Mouse (Mus musculus) induced T-regulatory cell, adult 2 months (primary cell): ENCODE measurements at regions not wholly inside any gene's neighbourhood (a gene's known extent, or its start where the extent isn't known, plus 50 kb on each side); places are given as distances from the start of the nearest gene placed in this dataset.
A peak's percentile ranks its signal among the peaks of the same experiment; 100 is the strongest.

Experiments
- DNase-seq: peaks from one replicate; pipeline ENCODE4 v3.0.0-alpha.2; 2012; ENCODE audit warnings: low read depth

DNA sequence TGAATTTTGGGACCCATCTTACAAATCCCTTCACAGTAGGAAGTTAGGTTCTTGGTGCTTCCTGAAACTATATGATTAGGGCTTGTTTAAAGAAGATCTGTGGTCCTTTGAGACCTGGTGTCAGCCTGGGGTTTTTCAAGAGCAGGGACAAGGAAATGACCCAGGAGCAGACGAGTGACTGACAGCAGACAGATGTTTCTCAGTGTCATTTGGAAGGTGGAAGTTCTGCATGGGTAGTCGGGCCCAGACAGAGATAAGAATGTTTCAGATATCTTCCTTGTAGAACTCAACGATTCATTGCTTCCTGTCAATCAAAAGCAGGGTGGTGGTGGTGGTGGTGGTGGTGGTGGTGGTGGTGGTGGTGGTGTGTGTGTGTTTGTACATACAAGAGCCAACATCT, 75.1 kb upstream of the Nrip1 start:
- DNase-seq = no peak

DNA sequence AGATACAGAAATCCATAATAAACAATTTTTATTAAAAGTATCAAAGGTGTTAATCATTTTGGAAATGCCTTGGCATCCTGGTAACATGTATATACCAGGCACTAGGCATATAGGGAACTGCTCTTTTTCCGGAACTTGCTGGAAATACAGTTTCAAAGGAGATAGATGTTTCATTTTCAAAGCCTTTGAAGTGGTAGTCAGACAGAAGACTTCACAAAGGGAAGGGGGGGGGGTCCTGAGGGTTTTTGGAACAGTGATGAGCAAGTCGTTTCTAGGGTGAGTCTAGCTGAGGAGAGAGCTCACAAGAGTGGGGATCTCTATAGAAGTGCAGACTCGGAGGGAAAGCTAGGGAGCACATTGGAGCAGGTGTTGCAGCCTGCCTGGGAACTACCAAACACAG, 73.4 kb upstream of the Nrip1 start:
- no peak for DNase-seq

DNA sequence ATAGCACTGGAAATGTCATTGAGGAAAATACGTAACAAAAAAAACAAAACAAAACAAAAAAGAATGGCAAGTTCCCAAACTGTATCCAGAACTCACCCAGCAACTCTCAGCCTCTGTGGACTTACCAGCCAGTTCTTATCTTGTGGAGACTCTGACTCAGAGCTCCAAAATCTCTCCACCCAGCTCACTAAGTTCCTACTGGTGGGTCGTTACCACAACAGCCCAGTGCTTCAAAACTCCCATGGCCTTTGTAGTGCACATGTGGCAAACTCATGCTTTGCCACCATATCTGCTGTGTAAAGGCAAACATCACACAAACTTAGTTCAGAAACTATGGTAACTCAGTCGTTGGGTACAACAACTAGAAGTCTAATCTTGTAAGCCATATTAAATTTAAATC, 71.0 kb upstream of the Nrip1 start:
- DNase-seq = no peak

DNA sequence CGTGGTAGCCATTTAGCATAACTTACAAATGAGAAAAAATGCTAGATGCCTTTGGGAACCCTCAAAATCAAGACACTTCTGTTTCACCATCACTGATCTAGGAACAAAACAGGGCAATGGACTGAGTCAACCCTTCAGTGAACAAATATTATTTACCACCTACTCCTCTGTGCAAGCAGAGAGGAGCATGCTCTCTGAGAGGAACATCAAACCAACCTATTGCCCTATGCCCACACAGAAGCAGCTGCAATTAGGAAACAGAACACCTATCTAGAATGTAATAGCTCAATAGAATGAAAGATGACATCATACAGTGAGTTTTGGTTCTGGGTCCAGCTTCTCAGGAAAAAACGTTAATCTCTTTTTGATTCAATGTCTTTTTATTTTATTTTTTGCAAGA, 69.0 kb upstream of the Nrip1 start:
- no peak for DNase-seq

DNA sequence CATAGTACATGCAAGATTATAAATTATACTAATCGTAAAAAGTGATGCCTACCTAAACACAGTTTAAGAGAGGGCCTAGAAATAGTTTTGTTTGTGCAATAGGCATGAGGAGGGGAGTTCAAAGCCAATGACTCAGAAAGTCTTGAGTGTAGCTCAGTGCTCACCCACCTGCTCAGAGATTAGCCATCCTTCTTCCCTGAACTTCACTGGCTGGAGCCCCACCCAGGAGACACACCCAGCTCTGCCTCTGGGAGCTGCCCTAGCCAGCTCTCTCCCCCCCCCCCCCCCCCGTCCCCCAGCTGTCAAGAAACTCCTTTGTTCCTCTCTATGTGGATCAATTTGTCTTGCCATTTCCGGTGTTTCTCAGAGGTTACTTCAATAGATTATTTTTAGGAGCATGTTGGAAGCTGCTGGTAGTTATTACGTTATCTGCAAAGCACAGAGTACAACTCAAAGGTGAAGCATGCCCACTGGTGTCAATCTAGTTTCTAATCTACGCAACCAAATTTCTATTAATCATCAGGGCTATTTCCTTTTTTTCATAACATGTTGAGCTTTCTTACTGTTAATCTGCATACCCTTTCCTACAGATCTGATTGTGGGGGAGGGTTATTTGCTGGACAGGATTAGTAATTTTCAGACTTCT, 68.3 kb upstream of the Nrip1 start:
- no peak for DNase-seq

DNA sequence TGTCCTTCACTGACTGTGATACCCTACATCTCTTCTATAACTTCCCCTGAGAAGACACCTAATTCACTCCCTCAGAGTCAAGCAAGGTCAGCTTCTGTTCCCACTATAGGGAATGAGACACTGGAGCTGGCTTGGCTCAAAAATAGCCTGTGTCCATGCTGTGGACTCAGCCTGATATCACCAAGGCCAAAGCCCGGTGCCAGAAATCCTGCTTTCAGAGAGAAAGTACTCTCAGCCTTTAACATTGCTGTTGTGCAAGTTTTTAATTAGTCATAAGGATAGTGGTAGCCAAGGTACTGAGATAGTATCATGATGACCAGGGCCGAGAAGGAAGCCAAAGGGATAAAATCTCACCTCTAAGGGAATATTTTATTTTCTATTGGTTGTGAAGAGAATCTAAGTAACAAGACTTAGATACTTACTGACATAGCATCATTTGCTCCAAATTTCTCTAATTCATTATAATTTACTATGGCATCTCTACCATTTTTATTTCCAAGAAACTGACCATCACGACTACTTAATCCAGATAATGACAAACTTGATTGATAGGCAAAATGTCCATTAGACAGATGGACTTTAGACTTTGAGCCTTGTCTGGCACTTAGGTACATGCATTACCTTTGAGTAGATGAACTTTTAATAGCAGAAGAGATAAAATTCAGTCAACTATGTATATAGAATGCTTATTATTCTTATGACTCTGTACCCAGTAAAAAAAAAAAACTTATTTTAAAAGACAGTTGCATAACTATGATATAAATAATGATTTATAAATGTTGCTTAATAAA, 64.7 kb upstream of the Nrip1 start:
- DNase-seq = no peak

DNA sequence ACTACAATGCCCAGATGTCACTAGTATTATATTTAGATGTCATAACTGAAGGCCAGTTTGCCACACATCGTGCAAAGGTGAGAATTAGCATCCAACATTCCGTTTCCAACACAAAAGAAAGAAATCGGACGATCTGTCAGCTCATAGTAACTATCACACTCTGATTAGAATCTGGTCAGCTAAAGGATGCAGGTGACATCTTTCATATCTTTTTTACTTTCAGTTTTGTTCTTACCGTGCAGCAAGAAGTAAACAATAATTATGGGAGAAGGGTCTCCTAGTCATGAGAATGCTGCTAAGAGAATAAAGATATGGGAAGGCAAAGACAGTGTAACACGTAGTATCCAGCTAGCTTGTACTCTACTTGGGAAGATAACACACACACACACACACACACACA, 62.7 kb upstream of the Nrip1 start:
- peak; percentile 28 for DNase-seq

DNA sequence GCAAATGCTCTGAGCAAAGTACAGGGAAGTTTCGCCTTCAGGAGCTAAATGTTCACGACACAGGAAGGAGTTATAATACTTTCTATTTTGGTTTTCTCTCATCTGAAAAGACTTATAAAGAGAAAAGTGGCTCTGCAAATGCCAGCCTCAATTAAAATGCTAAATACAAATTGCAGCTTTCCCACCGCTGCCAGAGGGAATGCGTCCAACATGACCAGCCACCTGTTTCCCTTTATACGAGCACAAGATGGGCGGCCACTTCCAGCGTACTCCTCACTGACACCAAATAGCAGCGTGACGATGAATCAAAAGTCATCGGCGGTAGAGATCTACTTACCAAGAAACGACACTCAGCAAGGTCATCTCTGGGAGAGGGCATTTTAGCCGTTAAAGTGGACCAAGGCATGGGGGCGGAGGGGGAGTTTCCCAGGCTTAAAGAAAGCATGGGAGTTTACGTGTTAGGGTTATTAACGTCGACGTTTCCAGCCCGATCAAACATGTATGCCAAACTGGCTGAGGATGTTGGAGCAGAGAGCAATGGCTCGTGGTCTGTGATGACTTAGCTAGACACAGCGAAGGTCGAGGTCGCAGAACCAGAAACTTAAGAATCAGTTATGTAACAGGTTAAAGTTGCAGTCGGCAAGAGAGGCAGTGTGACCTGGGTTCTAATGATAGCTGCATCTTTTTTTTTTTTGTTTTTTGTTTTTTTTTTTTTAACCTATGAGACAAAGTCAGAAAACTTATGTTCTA, 59.6 kb upstream of the Nrip1 start:
- no peak for DNase-seq

DNA sequence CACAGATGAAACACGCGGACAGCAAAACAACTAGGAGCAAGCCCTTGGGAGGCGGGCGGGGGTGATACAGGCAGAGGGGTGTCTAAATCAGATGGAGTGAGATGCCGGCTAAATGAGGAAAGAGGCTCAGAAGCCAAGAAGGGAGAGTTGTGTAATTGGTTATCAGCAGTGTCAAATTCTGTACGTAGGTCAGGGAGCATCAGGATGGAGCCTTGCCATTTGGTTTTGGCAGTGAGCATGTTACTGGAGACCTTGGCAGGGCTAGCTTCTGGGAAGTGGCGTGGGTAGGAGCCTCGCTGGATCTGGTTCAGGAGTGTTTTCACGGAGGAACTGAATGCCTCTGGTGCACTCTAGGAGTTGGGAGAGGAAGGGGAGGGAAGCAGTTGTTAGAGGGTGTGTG, 58.7 kb upstream of the Nrip1 start:
- no peak for DNase-seq

DNA sequence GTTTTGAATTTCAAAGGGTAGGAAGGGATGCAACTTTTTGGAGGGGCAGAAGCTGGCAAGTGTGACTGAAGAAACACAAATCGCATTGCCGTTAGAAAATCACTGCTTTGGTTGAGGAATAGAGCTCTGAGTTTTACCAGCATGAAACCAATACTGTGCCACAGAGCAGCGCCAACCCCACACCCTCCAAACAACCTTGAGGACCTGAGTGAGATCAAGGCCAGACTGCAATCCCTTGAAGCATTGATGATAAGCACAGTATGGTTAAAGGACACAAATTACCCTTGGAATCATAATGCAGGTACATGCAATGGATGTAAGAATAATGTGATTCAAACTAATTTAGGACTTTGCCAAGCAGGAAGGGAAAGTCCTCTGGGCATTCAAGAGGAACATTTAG, 55.5 kb upstream of the Nrip1 start:
- DNase-seq = no peak

DNA sequence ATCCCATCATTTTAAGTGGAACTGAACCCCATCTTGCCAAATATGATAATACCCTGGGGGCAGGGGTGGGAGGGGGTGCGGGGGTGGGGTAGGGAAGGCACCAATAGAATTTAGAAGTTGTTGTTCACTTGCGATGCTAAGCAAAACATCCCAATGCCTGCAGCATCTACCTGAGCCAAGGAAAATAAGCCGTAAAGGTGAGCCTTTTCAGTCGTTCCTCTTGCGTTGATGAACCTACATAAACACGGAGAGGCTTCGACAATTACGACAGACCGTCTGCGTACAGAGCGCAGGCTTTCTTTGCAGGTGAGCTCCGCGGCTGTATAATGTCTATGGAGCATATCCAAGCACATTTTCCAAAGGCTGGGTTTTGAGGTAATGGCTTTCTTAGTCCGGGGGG, 50.3 kb upstream of the Nrip1 start:
- no peak for DNase-seq
